Mouse (Mus musculus): ENCODE results near the gene Snph.

DNA sequence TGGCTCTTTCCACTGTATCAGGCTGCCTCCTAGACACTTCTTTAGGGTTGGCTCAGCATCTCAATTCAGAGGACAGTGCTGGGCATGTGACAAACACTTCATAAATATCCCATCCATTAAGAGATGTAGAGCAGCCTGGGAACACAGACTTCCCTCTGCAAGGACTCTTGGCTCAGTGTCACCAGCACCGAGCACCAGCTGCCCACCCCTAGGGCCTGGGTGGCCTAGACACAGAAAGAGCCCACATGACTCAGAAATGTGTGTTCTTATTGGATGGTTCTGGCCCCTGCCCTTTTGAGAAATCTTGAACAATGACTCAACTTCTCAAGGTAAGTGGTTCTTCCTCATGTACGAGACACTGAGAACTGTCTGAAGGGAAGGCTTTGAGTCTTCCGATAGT is 4.4 kb downstream of the Snph start:
- no peak for TF ChIP-seq POLR2AphosphoS5 (IDR thresholded peaks at IDR 0.05; ENCODE audit: insufficient replicate concordance, low read depth, low read length)
- no peak for TF ChIP-seq TAL1 (conservative IDR thresholded peaks at IDR 0.05; ENCODE audit: low read depth, low read length)
- TF ChIP-seq CTCF (IDR thresholded peaks at IDR 0.05; ENCODE audit: low read depth, low read length): no peak
- no peak for TF ChIP-seq GATA1 (IDR thresholded peaks at IDR 0.05; ENCODE audit: borderline replicate concordance, low read length)

Data from G1E (cell line).